Mouse (Mus musculus): Measurements from ENCODE around the gene Mtf1.

Mtf1 gene

DNA sequence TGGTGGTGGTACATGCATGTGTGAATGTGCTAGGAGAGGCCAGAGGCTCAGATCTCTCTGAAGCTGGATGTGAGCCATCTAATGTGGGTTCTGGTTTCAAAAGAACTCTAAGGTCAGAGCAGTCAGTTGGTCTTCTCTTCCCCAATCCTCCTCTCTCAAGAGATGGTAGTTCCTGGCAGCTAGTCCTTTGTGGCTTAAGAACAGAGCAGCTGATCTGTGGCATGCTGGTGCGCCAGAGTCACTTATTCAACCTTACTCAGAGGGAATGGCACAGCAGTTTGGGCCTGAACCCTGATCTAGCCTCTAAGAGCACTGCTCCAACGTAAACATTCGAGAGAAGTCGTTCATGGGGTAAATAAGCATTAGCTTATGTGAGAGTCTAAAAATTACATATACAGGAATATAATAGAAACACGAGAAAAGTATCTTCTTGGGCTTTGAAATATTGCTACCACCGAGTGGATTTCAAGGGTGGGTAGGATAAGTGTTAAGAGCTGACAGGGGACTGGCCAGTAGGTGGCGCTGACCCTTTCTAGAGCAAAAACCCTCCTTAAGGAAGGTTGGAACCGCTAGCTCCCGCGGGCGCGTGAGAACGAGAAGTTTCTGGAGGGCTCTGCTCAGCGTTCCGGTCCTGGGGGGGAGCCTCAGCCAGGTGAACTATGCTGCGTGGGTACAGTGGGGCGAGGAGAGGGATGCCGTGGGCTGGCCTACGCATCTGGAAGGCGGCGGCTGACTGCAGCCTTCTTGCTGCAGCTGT lies at the start of gene Mtf1:
Gene Mtf1, plus strand, starts transcription at position 553 of the 757 bp plus-strand sequence.
- DNase-seq (ENCODE audit: extremely low spot score, low read depth, low spot score) = peak; percentile 83

DNA sequence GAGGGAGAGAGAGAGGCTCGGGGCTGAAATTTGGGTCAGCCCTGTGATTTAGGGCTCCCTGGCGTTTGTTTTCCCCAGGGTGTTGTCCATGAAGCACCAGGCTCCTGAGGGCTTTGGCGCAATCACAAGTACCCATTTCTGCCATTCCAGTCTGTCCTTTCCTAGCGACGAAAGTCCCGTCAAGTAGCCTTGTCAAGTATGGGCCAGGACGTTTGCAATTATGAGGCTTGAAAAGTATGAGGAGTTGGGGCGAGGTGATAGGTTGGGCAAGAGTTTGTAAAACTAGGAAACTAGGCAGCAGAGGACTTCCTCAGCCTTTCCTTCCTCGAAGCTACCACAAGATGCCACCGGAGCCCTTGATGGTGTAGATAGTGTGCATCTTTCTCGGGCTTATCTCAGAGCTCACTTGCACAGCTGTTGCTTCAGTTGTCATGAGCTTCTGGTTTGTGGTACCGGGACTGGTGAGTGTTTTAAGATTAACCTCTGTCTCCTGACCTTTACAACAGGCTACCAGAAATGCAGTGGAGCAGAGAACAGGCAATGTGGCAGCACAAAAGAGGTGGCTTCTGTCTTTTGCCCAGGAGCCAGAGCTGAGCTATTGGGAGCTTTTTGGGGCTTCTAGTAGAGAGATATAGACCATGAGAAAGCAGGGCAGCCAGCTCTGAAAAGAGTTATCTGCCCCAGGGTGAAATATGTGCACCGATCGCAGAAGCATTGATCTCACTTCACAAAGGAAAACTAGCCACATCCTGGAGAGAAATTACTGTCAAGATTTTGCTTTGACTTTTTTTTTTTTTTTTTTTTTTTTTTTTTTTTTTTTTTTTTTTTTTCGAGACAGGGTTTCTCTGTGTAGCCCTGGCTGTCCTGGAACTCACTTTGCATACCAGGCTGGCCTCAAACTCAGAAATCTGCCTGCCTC lies 49.4 kb upstream of the Mtf1 start:
- DNase-seq (ENCODE audit: extremely low spot score, low read depth, low spot score) = no peak

DNA sequence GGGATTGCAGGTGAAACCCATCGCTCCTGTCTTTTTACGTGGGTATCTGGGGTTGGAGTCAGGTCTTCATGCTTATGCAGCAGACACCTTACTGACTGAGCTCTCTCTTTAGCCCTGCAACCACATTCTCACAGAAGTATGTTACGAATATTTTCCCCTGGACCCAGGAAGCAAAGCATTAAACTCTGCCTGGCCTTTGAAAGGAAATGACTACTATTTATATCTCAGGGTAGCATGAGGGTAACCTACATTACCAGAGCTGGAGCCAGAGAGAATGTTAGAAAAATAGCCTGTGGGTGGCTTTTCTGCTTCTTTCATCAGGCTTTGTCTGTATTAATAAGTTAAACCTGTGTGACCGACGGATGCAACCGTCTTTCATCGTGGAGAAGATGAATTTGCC lies 46.4 kb upstream of the Mtf1 start:
- DNase-seq (ENCODE audit: extremely low spot score, low read depth, low spot score) = no peak

DNA sequence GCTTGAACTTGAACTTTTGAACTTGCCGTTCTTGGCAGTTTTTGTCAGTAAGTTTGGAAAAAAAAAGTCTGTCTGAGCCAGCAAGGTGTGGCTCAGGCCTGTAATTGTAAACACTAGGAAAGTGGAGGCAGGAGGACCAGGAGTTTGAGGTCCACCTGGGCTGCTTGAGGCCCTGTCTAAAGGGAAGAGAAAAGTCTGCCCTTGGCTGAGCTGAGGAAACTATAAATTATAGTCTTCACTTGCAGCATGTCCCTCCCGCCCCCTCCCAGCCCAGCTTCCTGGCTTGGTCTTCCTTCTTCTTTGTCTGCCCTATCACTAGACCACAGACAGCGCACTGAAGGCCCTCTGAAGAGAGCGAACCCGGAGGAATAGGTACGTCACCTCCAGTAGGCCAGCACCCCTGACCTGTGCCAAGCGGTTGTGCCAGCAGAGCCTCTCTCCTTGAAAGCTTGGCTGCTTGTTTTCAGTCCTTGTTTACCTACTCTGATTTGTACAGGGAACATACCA lies 42.5 kb upstream of the Mtf1 start:
- no peak for DNase-seq (ENCODE audit: extremely low spot score, low read depth, low spot score)

DNA sequence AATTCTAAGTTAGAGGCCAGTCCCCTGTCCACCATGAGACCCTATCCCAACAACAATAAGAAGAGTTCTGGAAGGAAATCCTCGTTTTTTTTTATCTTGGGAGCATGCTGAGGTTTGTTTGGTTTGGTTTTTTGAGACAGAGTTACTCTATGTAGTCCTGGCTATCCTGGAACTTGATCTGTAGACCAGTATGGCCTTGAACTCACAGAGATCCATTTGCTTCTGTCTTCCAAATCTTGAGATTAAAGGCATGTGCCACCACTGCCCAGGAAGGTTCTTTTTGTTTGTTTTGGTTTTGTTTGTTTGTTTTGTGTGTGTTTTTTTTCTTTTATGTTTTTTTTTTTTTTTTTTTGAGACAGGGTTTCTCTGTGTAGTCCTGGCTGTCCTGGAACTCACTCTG lies 40.7 kb upstream of the Mtf1 start:
- no peak for DNase-seq (ENCODE audit: extremely low spot score, low read depth, low spot score)

DNA sequence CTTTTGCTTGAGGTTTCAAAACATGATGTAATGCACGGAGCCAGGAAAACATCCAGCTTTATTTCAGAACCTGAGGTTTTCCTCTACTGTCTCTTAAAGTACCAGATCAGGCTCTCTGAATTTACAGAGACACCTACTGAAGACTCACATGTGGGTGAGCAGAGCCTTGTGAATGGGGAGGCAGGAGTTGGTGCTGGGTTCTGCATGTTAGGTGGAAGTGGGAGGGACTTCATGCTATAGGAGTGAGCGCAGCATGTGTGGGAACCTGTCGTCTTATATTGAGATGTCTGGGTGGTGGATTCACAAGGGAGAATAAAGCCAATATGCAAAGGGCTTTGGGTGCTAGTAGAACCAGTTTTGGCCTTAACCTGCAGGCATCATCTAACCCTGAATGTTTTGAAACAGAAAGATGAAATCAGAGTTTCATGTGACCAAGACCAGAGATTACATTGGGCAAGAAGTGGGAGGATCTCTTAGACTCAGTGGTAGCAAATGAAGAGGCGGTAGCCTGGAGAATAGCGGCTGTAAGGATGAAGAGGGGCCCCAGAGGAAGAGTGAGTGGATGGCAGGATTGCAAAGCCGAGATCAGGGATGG lies 38.9 kb upstream of the Mtf1 start:
- no peak for DNase-seq (ENCODE audit: extremely low spot score, low read depth, low spot score)

DNA sequence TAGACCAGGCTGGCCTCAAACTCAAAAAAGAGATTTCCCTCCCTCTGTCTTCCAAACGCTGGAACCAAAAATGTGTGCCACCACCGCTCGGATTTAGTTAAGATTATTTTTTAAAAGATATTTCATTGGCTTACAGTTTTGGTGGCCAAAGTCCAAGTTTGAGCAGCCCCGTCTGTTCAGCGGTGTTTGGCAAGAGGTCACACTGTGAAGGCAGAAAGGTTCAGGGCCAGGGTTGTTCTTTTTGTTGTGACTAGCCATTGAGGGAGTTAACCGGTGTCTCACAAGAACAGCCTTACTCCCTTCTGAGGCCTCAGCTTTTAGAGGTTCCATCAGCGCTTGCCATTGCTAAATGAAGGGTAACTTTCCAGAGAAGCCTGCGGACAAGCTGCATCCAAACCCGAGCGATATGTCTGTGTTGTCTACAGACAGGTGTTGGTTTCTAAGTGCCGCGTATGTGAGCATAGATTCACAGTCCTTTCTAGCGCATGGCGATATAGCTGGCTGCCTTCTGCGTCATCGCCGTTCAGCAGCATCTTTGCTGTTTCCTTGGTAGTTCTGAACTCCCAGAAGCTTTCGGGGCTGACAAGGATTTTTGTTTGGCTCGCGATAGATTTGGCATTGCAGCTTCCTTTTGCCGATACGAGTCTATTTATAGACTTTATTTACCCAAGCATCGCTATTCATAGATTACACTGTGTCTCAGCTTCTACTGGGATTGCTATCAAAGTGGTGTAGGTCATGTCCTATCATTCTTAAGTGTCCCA lies 35.9 kb upstream of the Mtf1 start:
- DNase-seq (ENCODE audit: extremely low spot score, low read depth, low spot score) = no peak

DNA sequence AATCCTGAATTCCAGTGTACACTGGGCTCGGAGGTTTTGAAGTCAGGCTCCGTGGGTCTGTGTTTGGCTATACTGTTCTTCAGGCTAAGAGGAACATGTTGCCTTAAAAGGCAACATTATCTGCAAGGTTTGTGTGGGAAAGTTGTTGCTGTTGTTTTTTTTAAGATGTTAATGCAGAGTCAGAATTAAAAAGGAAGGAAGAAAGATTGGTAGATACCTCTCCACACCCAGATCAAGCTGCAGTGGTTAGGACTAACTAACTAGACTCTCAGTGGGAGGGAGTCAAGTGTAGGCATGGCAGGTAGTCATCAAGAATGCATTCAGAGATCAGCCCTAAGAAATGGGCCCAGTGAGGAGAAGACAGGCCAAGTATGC lies 35.4 kb upstream of the Mtf1 start:
- no peak for DNase-seq (ENCODE audit: extremely low spot score, low read depth, low spot score)

DNA sequence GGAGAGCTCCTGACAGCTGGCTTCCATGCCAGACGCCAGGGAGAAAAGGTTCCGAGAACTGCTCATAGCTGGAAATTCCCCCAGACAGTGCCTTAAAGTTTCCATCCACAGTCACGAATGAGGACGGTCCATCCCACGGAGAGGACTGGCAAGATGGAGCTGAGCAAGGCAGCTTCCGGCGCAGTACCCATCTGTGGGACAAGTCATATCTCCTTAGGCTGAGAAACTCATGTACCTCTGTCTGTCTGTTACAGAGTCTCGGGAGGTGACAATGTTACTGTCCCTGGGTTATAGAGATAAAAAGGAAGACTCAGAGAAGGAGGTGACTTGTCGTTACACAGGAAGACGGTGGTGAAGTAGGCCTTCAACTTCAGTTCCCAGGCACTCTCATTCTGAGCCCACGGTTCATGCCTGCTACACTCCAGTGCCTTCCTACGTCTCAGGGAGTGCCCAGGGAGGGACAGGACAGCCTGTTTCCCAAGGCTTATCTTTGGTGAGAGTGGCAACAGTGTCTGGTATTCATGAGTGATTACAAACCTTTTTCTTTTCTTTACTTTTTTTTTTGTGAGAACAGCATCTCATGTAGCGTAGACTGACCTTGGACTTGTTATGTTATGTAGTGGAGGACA lies 32.8 kb upstream of the Mtf1 start:
- no peak for DNase-seq (ENCODE audit: extremely low spot score, low read depth, low spot score)

DNA sequence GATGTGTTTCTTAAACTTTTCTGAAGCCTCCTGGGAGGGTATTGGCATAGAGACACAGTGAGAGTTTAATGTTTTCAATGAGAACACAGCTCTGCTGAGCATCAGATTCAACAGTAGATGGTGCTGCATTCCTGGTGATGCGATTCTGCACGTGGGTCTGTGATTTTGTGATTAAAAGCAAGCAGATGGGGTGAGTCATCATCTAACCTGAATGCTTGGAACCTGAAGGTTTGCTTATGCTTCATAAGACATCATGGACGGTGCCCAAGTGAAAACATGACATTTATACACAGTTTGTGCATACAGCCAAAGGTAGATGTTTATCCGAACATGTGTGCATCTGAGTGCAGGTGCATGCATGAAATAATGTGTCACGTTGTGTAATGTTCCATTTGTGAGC lies 31.3 kb upstream of the Mtf1 start:
- DNase-seq (ENCODE audit: extremely low spot score, low read depth, low spot score) = no peak

DNA sequence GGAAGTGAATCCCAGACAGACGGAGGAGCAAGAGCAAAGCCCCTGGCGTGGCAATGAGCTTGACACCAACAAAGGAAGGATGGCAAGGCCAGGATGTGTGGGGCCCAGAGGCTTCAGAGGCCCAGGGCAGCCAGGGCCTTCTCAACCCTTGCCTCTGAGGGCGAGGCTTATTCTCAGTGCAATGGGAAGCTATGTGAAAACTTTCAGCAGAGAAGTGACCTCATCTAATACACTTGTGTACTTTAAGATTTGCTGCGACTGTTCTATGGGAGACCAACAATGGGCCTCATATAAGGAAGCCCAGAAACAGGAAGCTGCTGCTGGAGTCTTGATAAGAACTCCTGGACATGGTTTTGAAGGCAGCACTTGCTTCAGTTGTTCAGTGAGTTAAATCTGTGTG lies 29.8 kb upstream of the Mtf1 start:
- no peak for DNase-seq (ENCODE audit: extremely low spot score, low read depth, low spot score)

DNA sequence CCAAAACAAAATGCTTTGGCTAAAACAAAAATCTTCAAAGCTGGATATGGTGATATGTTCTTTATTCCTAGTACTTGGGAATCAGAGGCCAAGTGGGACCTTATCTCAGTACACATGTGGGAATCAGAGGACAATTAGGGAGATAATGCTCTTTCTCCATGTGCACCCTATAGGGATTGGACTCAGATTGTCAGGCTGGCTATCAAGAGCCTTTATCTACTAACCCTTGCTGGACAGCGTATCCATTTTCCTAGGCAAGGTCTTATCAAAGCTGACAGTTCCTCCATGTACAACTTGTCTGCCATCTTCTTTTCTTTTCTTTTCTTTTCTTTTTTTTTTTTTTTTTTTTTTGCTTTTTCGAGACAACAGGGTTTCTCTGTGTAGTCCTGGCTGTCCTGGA lies 28.5 kb upstream of the Mtf1 start:
- DNase-seq (ENCODE audit: extremely low spot score, low read depth, low spot score) = no peak

DNA sequence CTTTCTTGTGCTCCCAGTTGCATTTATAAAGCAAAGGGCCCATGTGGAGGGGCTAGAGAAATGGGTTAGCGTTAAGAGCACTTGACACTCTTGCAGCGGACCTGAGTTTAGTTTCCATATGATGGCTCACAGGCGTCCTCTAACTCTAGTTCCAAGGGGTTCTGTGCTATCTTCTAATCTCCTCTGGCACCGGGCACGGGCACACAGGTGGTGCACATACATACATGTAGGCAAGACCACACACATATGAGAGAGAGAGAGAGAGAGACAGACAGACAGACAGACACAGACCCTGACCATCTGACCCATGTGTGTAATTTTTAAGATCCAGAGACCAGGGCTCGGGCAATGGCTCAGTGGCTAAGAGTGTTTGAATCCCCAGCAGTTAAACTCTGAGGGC lies 27.9 kb upstream of the Mtf1 start:
- no peak for DNase-seq (ENCODE audit: extremely low spot score, low read depth, low spot score)

DNA sequence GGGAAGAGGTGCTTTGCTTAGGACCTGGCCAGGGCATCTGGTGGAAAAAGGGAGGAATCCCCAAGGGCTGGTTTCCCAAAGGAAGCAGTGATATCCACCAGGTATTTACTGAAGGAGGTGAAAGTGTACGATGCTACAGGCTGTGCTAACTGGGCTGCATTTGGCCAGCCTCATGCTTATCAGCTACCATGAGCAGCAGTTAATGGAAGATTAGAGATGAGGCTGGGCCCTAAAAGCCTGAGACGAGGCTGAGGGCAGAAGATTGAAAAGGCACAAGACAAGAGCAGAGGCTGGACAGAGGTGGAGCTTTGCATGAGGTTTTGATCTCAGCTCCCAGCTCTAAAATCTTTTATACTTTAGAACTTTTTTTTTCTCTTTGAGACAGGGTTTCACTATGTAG lies 27.5 kb upstream of the Mtf1 start:
- DNase-seq (ENCODE audit: extremely low spot score, low read depth, low spot score) = no peak

DNA sequence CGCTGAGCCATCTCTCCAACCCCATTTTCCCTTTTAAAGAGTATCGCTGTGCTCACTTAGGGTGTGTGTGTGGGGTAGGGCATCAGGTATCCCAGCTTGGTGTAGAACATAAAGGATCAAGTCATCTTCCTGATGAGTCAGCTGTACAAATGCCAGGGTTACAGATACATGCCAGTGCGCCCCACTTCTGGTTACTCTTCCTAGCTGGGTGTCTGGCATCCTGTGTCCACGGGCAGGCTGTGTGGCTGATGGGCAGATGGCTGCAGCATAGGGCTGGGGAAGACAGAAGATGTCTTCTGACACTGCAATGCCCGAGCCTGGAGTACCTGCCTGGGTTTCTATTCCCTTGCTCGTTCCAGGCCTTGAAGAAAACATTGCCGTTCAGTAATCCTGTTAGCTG lies 20.5 kb upstream of the Mtf1 start:
- no peak for DNase-seq (ENCODE audit: extremely low spot score, low read depth, low spot score)

DNA sequence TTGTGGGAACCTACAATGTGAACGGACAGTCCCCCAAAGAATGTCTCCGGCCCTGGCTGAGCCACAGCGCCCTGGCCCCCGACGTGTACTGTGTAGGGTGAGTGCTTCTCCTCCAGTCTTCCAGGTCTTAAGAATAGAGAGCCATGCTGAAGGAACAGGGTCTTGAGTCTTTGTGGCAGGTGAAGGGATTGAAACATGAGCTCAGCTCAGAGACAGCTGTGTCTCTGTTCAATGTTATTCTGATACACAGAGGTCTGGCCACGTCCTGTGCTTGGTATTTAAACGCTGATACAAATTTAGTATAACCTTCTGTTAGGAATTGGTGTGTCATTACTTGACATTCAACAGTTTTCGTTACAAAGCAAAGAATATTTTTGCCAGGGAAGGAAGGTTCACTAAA lies 19.5 kb upstream of the Mtf1 start:
- DNase-seq (ENCODE audit: extremely low spot score, low read depth, low spot score) = no peak

DNA sequence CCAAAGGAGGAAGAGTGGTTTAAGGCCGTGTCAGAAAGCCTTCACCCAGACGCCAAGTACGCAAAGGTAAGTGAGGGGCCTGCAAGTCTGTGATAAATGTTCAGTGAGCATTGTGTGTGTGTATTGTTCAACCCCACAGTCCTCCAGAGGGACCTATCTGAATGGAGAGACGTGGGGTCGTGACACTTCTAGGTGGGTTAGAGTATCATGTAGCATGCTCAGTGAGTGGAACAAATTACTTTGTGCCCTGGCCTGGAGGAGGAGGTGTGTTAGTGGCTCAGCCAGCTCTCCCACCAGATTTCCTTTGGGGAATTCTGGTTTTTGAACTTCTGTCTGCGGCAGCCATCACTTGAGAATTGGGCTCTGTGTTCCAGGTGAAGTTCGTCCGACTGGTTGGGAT lies 18.0 kb upstream of the Mtf1 start:
- no peak for DNase-seq (ENCODE audit: extremely low spot score, low read depth, low spot score)

DNA sequence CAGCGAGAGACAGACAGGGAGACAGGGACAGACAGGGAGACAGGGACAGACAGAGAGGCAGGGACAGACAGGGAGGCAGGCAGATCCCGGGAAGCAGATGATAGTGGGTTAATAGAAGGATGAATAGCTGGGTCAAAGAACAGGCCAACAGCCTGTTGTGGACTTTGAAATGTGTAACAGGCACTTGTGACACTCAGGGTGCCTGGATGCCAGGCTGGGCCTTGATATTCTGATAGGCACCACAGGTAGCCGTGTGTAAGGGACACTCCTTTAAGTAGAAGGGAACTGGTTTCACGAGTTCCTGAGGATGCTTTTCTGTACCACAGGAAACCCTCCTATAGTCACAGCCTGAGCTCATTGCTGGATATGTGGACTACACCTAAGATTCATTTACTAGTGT lies 11.9 kb upstream of the Mtf1 start:
- DNase-seq (ENCODE audit: extremely low spot score, low read depth, low spot score) = no peak

DNA sequence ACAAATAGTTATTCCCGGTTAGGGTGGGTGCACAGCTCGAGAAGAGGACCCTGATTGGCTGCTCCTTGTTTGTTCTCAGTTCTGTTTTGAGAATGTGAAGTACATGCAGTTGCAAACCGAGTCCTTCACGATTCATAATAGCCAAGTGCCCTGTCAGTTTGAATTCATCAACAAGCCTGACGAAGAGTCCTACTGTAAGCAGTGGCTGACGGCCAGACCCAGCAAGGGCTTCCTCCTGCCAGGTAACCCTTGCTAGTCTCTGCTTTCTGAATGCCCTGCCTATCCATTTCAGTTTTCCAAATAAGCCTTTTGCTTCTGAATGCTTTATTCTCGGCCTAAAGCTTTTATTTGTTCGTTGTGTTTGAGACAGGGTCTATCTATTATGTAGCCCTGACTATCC lies 9.8 kb upstream of the Mtf1 start:
- DNase-seq (ENCODE audit: extremely low spot score, low read depth, low spot score) = no peak

DNA sequence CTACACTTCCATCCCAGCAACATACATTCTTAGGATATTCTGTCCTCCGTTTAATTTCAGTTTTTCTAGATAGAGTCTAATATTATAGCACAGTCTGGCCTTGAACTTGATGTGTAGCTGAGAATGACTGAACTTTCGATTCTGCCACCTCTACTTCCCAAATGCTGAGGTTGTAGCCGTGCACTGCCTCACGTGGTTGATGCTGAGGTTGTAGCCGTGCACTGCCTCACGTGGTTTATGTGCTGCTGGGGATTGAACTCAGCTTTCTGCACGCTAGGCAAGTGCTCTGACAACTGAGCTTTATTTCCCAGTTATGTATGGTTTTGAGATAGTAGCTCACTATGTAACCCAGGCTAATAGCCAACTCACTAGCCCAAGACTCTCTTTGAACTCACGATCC lies 5.8 kb upstream of the Mtf1 start:
- DNase-seq (ENCODE audit: extremely low spot score, low read depth, low spot score) = no peak

DNA sequence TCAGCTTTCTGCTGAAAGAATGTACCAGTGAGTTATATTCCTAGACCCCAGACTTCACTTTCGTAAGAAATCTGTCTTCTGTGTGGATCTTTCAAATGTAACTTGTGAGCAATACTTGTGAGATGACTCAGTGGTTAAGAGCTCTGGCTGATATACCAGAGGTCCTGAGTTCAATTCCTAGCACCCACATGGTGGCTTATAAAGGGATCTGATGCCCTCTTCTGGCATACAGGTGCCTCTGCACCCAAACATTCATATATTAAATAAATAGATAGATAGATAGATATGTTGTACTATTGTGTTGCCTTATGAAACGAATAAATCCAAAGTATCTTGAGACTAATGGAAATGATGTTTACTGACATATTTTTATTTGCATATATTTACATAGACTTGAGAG lies 5.0 kb upstream of the Mtf1 start:
- DNase-seq (ENCODE audit: extremely low spot score, low read depth, low spot score) = no peak

Measured in hindlimb bud, embryonic 11.5 days (tissue).